13 mouse cellular contexts compared by ENCODE assay signal in the genomic region with DNA sequence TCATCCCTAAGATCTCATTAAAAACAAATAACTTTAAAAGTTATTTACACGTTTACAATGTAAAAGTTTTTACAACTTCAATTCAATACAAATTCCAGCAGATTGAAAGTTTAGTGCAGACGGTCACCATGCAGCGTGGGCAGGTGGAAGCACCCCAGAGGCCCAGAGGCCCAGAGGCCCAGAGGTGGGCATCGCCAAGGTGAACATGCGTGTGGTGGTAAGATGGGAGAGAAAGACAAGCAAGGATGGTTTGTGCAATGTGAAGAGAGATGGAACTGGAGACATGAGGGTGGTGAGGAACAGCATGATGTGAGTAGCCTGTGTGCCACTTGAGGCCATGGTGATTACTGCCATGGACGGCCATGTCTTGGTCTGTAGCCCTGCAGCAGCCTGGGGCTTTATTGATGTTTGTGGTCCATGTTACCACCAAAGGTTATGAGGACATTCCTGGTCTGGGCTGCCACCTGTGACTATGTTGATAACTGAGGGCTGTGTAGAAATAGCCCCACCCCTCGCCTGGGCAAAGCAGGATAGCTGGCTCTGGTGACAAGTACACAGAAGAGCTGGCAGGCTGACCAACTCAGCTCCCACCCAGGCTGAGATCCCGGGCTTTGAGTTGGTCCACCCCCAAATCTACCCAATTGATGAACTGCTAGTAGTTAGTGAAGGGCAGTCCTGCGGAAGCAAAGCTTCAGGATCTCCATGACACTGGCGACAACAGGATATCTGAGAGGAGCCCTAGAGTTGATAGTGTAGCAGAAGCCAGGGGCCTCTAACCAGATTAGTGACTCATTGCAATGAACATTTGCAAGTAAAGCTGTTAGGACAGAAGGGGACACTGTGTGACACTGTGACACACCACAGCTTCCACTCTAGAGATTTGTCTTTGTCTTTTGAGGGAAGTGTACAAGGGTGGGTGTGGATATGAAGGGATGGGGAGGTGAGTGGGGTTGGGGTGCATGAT. TPM values are rescaled to one million over a fixed set of nuclear protein-coding genes. Genes with fewer than 3 reads are reported as not detected.
DNase-seq lines count a peak whose midpoint lies in the region; ATAC-seq and TF ChIP-seq lines count a peak whose summit lies in the region.
"Had no signal": no experiment of that assay in that cellular context is flagged by ENCODE, and none has a peak within 500 bp of the region (broad histone marks: within the 10 kb centered on the region; RNA-seq: fewer than 3 reads in every experiment).

No protein-coding gene starts in this region.

- WGBS in hindbrain, embryonic 15.5 days: 85% methylated on average over 10 of the region's 10 CpGs
- 86% methylated on average over 10 of the region's 10 CpGs for WGBS in hindbrain, embryonic 16.5 days
- WGBS in bone marrow, adult 2 months: 77% methylated on average over 10 of the region's 10 CpGs

- no peaks in the 10 kb centered on the region for H3K27me3 ChIP-seq in hindbrain, embryonic 15.5 days
- no peaks in the 10 kb centered on the region for H3K27me3 ChIP-seq in hindbrain, embryonic 16.5 days (replicated peaks; ENCODE audit: control insufficient read depth, insufficient read depth, low read length)
- no peaks in the 10 kb centered on the region for H3K27me3 ChIP-seq in megakaryocyte, embryonic 14.5 days (replicated peaks)
- H3K27me3 ChIP-seq: embryonic facial prominence, embryonic 15.5 days had no signal

- no peaks in the 10 kb centered on the region for H3K9me3 ChIP-seq in hindbrain, embryonic 15.5 days
- H3K9me3 ChIP-seq in hindbrain, embryonic 16.5 days (ENCODE audit: control insufficient read depth, low read length): no peaks in the 10 kb centered on the region
- no peaks in the 10 kb centered on the region for H3K9me3 ChIP-seq in megakaryocyte, embryonic 14.5 days
- H3K9me3 ChIP-seq: embryonic facial prominence, embryonic 15.5 days had no signal

- H3K9ac ChIP-seq in hindbrain, embryonic 15.5 days: no peak overlapping the region
- no peak overlapping the region for H3K9ac ChIP-seq in hindbrain, embryonic 16.5 days (ENCODE audit: low read depth, low read length)
- H3K9ac ChIP-seq: embryonic facial prominence, embryonic 15.5 days had no signal

- DNase-seq in heart, postnatal 10 days: peak; percentile 13 to 21
- no peak for DNase-seq in cerebellum, postnatal 36 days
- DNase-seq in Muller cell, postnatal 12 days (ENCODE audit: inconsistent ontology term): no peak
- no peak for DNase-seq in layer of hippocampus, adult 8-10 months (ENCODE audit: low spot score in 2 of 2)
- DNase-seq: gastrocnemius, postnatal 14 days; layer of hippocampus, adult 9-11 months; lung, postnatal 4 days had no signal

- peak; percentile 66; the same call in 1 of the 2 replicates for ATAC-seq in hindbrain, embryonic 15.5 days (ENCODE audit: low FRiP score, low read depth)
- no peak for ATAC-seq in hindbrain, embryonic 16.5 days
- ATAC-seq: CD4-positive, CD25-positive, alpha-beta regulatory T cell, adult 4 months had no signal

- H3K36me3 ChIP-seq in hindbrain, embryonic 15.5 days: no peaks in the 10 kb centered on the region
- H3K36me3 ChIP-seq in hindbrain, embryonic 16.5 days (ENCODE audit: control insufficient read depth, insufficient read depth, low read length): no peaks in the 10 kb centered on the region
- peaks cover 4% of the 10 kb centered on the region for H3K36me3 ChIP-seq in megakaryocyte, embryonic 14.5 days (replicated peaks; ENCODE audit: low read length)

- H3K27ac ChIP-seq in hindbrain, embryonic 15.5 days (replicated peaks): no peak overlapping the region
- no peak overlapping the region for H3K27ac ChIP-seq in hindbrain, embryonic 16.5 days (ENCODE audit: low read depth, low read length)
- H3K27ac ChIP-seq in bone marrow, adult 2 months (ENCODE audit: control insufficient read depth, insufficient read depth, low read depth, low read length, poor library complexity): peak overlapping the region; percentile 89
- H3K27ac ChIP-seq: embryonic facial prominence, embryonic 15.5 days had no signal

- intact Hi-C loops in heart, postnatal 10 days (cut with DNase I): no loop called here

- no peak overlapping the region for H3K4me3 ChIP-seq in hindbrain, embryonic 15.5 days
- H3K4me3 ChIP-seq in hindbrain, embryonic 16.5 days (ENCODE audit: low read length): no peak overlapping the region
- H3K4me3 ChIP-seq in bone marrow, adult 2 months (replicated peaks; ENCODE audit: control insufficient read depth, low read depth, low read length): no peak overlapping the region
- H3K4me3 ChIP-seq in megakaryocyte, embryonic 14.5 days (replicated peaks): peak overlapping the region; percentile 85
- H3K4me3 ChIP-seq: embryonic facial prominence, embryonic 15.5 days had no signal

- H3K4me2 ChIP-seq in hindbrain, embryonic 15.5 days: no peak overlapping the region
- no peak overlapping the region for H3K4me2 ChIP-seq in hindbrain, embryonic 16.5 days (ENCODE audit: low read length)
- H3K4me2 ChIP-seq: embryonic facial prominence, embryonic 15.5 days had no signal

- no peak for TF ChIP-seq POLR2A in bone marrow, adult 2 months (IDR thresholded peaks at IDR 0.05; ENCODE audit: borderline replicate concordance, control insufficient read depth, low read depth, low read length)

- H3K4me1 ChIP-seq in hindbrain, embryonic 15.5 days (replicated peaks): no peaks in the 10 kb centered on the region
- H3K4me1 ChIP-seq in hindbrain, embryonic 16.5 days (ENCODE audit: control insufficient read depth, insufficient read depth, low read depth, low read length): no peaks in the 10 kb centered on the region
- peaks cover 2% of the 10 kb centered on the region for H3K4me1 ChIP-seq in bone marrow, adult 2 months (ENCODE audit: control insufficient read depth, insufficient read depth, low read length)
- peaks cover 37% of the 10 kb centered on the region for H3K4me1 ChIP-seq in megakaryocyte, embryonic 14.5 days
- H3K4me1 ChIP-seq: embryonic facial prominence, embryonic 15.5 days had no signal

- TF ChIP-seq CTCF in bone marrow, adult 2 months (IDR thresholded peaks at IDR 0.05; ENCODE audit: control insufficient read depth, insufficient read depth, low read length): no peak

RNA-seq across cellular contexts. Expression of a gene that starts 45.3 kb away (rescaled TPM):
- 20.4 and 24.1 TPM in 2 replicates for polyA plus RNA-seq in hindbrain, embryonic 15.5 days (2015; fragmentation: Nextera tagmentation; extraction: Ambion mirVana)
- polyA plus RNA-seq in hindbrain, embryonic 16.5 days (2015; fragmentation: Nextera tagmentation; extraction: Ambion mirVana): 14.9 and 17.1 TPM in 2 replicates
- polyA plus RNA-seq in bone marrow, adult 2 months (2011; ENCODE audit: insufficient read depth, insufficient read length, low replicate concordance, missing spikeins): 72.5 and 97.5 TPM in 2 replicates
- total RNA-seq in heart, postnatal 10 days (2021): 10 to 100 TPM; 41.7 to 56.5 TPM
- 1.9 and 3.5 TPM in 2 replicates for polyA plus RNA-seq in megakaryocyte, embryonic 14.5 days (2012; ENCODE audit: insufficient read depth, low replicate concordance)
- total RNA-seq in layer of hippocampus, adult 8-10 months (2022): 10 to 100 TPM; 39.6 to 45.8 (median 43.2) TPM

Comparison
In these comparisons a context has a peak if more than half of its experiments do, and no peak if none do; other contexts are left out.
1. DNase-seq: peak in heart, postnatal 10 days (2 of 2); none in cerebellum, postnatal 36 days (0 of 2), Muller cell, postnatal 12 days (single experiment) and layer of hippocampus, adult 8-10 months (0 of 2).